ENCODE assay signal across 25 mouse cellular contexts in genomic region chr2:20818226-20818625, GRCm38 (mm10).
"Had no signal": no experiment of that assay in that cellular context is flagged by ENCODE, and none has a peak within 500 bp of the region (broad histone marks: within the 10 kb centered on the region; RNA-seq: fewer than 3 reads in every experiment).

No protein-coding gene starts in this region.

- H3K27me3 ChIP-seq: heart, embryonic 13.5 days; heart, embryonic 15.5 days; hindbrain, embryonic 13.5 days; intestine, embryonic 15.5 days; limb, embryonic 13.5 days; limb, embryonic 15.5 days; liver, embryonic 12.5 days had no signal

- DNase-seq: gastrocnemius, adult 2 months; gastrocnemius, postnatal 10 days; gastrocnemius, postnatal 25 days; heart, adult 11 months; heart, adult 2 months; heart, postnatal 14 days; heart, postnatal 36 days; kidney, adult 18-20 months; kidney, adult 8-10 months; kidney, postnatal 4 days; lung, adult 18-20 months had no signal

- H3K27ac ChIP-seq: gastrocnemius, adult 2 months; heart, adult 2 months; heart, embryonic 13.5 days; heart, embryonic 15.5 days; hindbrain, embryonic 13.5 days; intestine, embryonic 15.5 days; layer of hippocampus, adult 2 months; left cerebral cortex, adult 2 months; limb, embryonic 13.5 days; limb, embryonic 15.5 days; liver, embryonic 12.5 days; liver, embryonic 14.5 days had no signal

- H3K4me1 ChIP-seq: heart, embryonic 13.5 days; heart, embryonic 15.5 days; hindbrain, embryonic 13.5 days; intestine, embryonic 15.5 days; limb, embryonic 13.5 days; limb, embryonic 15.5 days; liver, embryonic 12.5 days had no signal

- H3K9me3 ChIP-seq: heart, embryonic 15.5 days; hindbrain, embryonic 13.5 days; intestine, embryonic 15.5 days; limb, embryonic 13.5 days; limb, embryonic 15.5 days; liver, embryonic 12.5 days had no signal

- H3K4me3 ChIP-seq: gastrocnemius, adult 2 months; heart, adult 2 months; heart, embryonic 13.5 days; heart, embryonic 15.5 days; hindbrain, embryonic 13.5 days; intestine, embryonic 15.5 days; layer of hippocampus, adult 2 months; left cerebral cortex, adult 2 months; limb, embryonic 13.5 days; limb, embryonic 15.5 days; liver, embryonic 12.5 days had no signal

- H3K4me2 ChIP-seq: heart, embryonic 11.5 days; heart, embryonic 13.5 days; heart, embryonic 15.5 days; hindbrain, embryonic 13.5 days; intestine, embryonic 15.5 days; limb, embryonic 13.5 days; limb, embryonic 15.5 days; liver, embryonic 12.5 days had no signal

- ATAC-seq: hindbrain, embryonic 16.5 days; inflammation-experienced regulatory T-cells, adult 6 months; intestine, embryonic 15.5 days; intestine, postnatal 0 days; liver, embryonic 12.5 days had no signal

- H3K9ac ChIP-seq: heart, embryonic 13.5 days; heart, embryonic 15.5 days; hindbrain, embryonic 13.5 days; intestine, embryonic 15.5 days; limb, embryonic 13.5 days; limb, embryonic 15.5 days; liver, embryonic 12.5 days; liver, embryonic 14.5 days had no signal

- H3K36me3 ChIP-seq: heart, embryonic 13.5 days; heart, embryonic 15.5 days; hindbrain, embryonic 13.5 days; intestine, embryonic 15.5 days; limb, embryonic 13.5 days; limb, embryonic 15.5 days; liver, embryonic 12.5 days had no signal
